In the genomic region with DNA sequence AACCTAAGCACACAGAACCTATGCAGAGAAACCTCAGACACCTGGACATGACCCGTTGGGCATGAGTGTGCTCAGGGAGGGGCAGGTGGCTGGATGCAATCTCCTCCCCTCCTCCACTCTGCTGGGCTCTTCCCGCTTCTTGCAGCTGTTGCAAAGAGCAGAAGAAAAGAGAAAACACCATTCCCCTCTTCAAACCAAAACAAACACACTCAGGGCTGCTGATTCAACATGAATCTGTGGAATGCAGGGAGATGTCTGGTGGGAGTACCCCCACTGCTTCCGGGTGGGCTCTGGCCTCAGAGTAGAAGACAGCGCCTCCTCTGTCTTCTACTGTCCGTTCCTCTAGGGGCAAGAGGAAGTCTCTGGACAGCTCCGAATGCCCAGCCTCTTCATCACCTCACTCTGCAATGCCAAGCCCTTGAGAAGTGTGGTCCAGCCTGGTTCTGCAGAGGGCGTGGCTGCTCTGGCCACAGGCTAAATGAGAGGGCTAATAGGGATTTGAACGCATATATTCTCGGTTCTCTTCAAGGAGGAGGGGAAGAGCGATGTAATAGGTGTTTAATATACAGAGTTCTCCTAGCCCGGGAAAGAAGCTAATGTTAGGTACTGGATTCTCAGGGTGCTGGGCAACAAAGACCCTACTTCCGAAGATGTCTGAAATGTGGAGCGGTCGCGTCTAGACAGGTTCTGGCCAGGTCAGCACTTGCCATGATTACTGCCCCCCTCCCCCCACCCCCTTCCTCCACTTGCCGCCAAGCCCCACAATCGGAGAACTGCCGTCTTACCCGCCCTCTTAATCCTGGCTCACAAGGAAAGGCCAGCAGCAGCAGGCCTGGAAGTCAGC, we compare ENCODE assay signal across 8 mouse cellular contexts. TPM values are rescaled to one million over a fixed set of nuclear protein-coding genes. Genes with fewer than 3 reads are reported as not detected.
DNase-seq lines count a peak whose midpoint lies in the region; ATAC-seq lines count a peak whose summit lies in the region.

No protein-coding gene starts in this region.

- DNase-seq in kidney, adult 9 months, result no peak
- peak; percentile 11 for DNase-seq in embryonic facial prominence, embryonic 11.5 days (ENCODE audit: low spot score)
- peak; percentile 63 for DNase-seq in kidney, postnatal 10 days
- DNase-seq in midbrain, embryonic 14.5 days, result no peak
- no peak for DNase-seq in frontal cortex, postnatal 36 days (ENCODE audit: low spot score in 2 of 2)
- no peak for DNase-seq in gastrocnemius, postnatal 36 days
- DNase-seq in right cerebral cortex, postnatal 14 days, result no peak

- intact Hi-C loops in gastrocnemius, postnatal 36 days (cut with DNase I), result loop anchor here (2.0 kb wide), 2 partner anchors 29 to 31 kb away; no protein-coding TSS in a partner anchor

- ATAC-seq in kidney, embryonic 14.5 days (ENCODE audit: low FRiP score, low TSS enrichment), result no peak
- no peak for ATAC-seq in embryonic facial prominence, embryonic 11.5 days (replicated peaks; ENCODE audit: insufficient number of reproducible peaks, low FRiP score, low TSS enrichment, low read depth)
- no peak for ATAC-seq in midbrain, embryonic 14.5 days (ENCODE audit: low FRiP score, low TSS enrichment)

- H3K4me2 ChIP-seq in kidney, embryonic 14.5 days (replicated peaks; ENCODE audit: low read depth, low read length), result peak overlapping the region; percentile 86
- peak overlapping the region; percentile 97 for H3K4me2 ChIP-seq in embryonic facial prominence, embryonic 11.5 days (ENCODE audit: low read depth, low read length)
- peak overlapping the region; percentile 82 for H3K4me2 ChIP-seq in midbrain, embryonic 14.5 days (ENCODE audit: low read length)

- peak overlapping the region; percentile 69; the same call in 1 of the 2 replicates for H3K27ac ChIP-seq in kidney, embryonic 14.5 days (ENCODE audit: low read depth, low read length)
- no peak overlapping the region for H3K27ac ChIP-seq in embryonic facial prominence, embryonic 11.5 days (replicated peaks; ENCODE audit: low read depth, low read length)
- H3K27ac ChIP-seq in midbrain, embryonic 14.5 days (replicated peaks; ENCODE audit: low read depth, low read length), result no peak overlapping the region

- H3K36me3 ChIP-seq in kidney, embryonic 14.5 days (ENCODE audit: control insufficient read depth, insufficient read depth, low read length), result no peaks in the 10 kb centered on the region
- H3K36me3 ChIP-seq in embryonic facial prominence, embryonic 11.5 days (replicated peaks; ENCODE audit: control insufficient read depth, insufficient read depth, low read depth, low read length), result no peaks in the 10 kb centered on the region
- H3K36me3 ChIP-seq in midbrain, embryonic 14.5 days (ENCODE audit: control insufficient read depth, insufficient read depth, low read length), result no peaks in the 10 kb centered on the region

- H3K9ac ChIP-seq in kidney, embryonic 14.5 days (ENCODE audit: low read depth, low read length), result peak overlapping the region; percentile 62
- peak overlapping the region; percentile 57; the same call in 1 of the 2 replicates for H3K9ac ChIP-seq in embryonic facial prominence, embryonic 11.5 days (replicated peaks; ENCODE audit: low read length)
- H3K9ac ChIP-seq in midbrain, embryonic 14.5 days (replicated peaks; ENCODE audit: low read length), result peak overlapping the region; percentile 68

- peaks cover 66% of the 10 kb centered on the region for H3K4me1 ChIP-seq in kidney, embryonic 14.5 days (ENCODE audit: control insufficient read depth, insufficient read depth, low read length)
- 0 out of 2 replicates have a peak, but pooled peaks cover 4% of the 10 kb centered on the region for H3K4me1 ChIP-seq in embryonic facial prominence, embryonic 11.5 days (ENCODE audit: control insufficient read depth, insufficient read depth, low read length)
- H3K4me1 ChIP-seq in midbrain, embryonic 14.5 days (ENCODE audit: control insufficient read depth, insufficient read depth, low read length), result peaks cover 13% of the 10 kb centered on the region

- H3K9me3 ChIP-seq in kidney, embryonic 14.5 days (ENCODE audit: control insufficient read depth, low read length), result no peaks in the 10 kb centered on the region
- H3K9me3 ChIP-seq in embryonic facial prominence, embryonic 11.5 days (replicated peaks; ENCODE audit: control insufficient read depth, low read length), result no peaks in the 10 kb centered on the region
- H3K9me3 ChIP-seq in midbrain, embryonic 14.5 days (ENCODE audit: control insufficient read depth, low read length), result no peaks in the 10 kb centered on the region

- peak overlapping the region; percentile 67 for H3K4me3 ChIP-seq in kidney, embryonic 14.5 days (ENCODE audit: low read length)
- peak overlapping the region; percentile 56 for H3K4me3 ChIP-seq in embryonic facial prominence, embryonic 11.5 days (ENCODE audit: low read depth, low read length)
- peak overlapping the region; percentile 53 for H3K4me3 ChIP-seq in midbrain, embryonic 14.5 days (replicated peaks; ENCODE audit: low read depth, low read length)

- H3K27me3 ChIP-seq in kidney, embryonic 14.5 days (ENCODE audit: control insufficient read depth, insufficient read depth, low read length), result no peaks in the 10 kb centered on the region
- peaks cover 16% of the 10 kb centered on the region for H3K27me3 ChIP-seq in embryonic facial prominence, embryonic 11.5 days (ENCODE audit: control insufficient read depth, insufficient read depth, low read length)
- H3K27me3 ChIP-seq in midbrain, embryonic 14.5 days (ENCODE audit: control insufficient read depth, insufficient read depth, low read length), result peaks cover 16% of the 10 kb centered on the region; the same call in 1 of the 2 replicates

- WGBS in kidney, embryonic 14.5 days, result 4% methylated on average over 19 of the region's 19 CpGs
- WGBS in embryonic facial prominence, embryonic 11.5 days, result 5% methylated on average over 19 of the region's 19 CpGs
- 9% methylated on average over 19 of the region's 19 CpGs for WGBS in midbrain, embryonic 14.5 days

RNA-seq across cellular contexts. Expression of a gene that starts 1.2 kb away (rescaled TPM):
- 13.9 and 20.9 TPM in 2 replicates for polyA plus RNA-seq in kidney, embryonic 14.5 days (2014; fragmentation: Nextera tagmentation; extraction: Ambion mirVana)
- 5.1 and 6.6 TPM in 2 replicates for polyA plus RNA-seq in embryonic facial prominence, embryonic 11.5 days (2014; fragmentation: Nextera tagmentation; extraction: Ambion mirVana)
- 9.0 and 11.7 TPM in 2 replicates for polyA plus RNA-seq in midbrain, embryonic 14.5 days (2014; fragmentation: Nextera tagmentation; extraction: Ambion mirVana)
- total RNA-seq in gastrocnemius, postnatal 36 days (2021), result 1 to 10 TPM; 3.2 to 4.0 TPM

RNA-seq across cellular contexts. Expression of a gene that starts 34.3 kb away (rescaled TPM):
- 30.0 and 46.5 TPM in 2 replicates for polyA plus RNA-seq in kidney, embryonic 14.5 days (2014; fragmentation: Nextera tagmentation; extraction: Ambion mirVana)
- 15.5 and 17.0 TPM in 2 replicates for polyA plus RNA-seq in embryonic facial prominence, embryonic 11.5 days (2014; fragmentation: Nextera tagmentation; extraction: Ambion mirVana)
- polyA plus RNA-seq in midbrain, embryonic 14.5 days (2014; fragmentation: Nextera tagmentation; extraction: Ambion mirVana), result 21.5 and 22.7 TPM in 2 replicates
- 100 to 1,000 TPM; 370 to 480 TPM for total RNA-seq in gastrocnemius, postnatal 36 days (2021)

RNA-seq across cellular contexts. Expression of a gene that starts 44.5 kb away (rescaled TPM):
- 0.71 and 1.2 TPM in 2 replicates for polyA plus RNA-seq in kidney, embryonic 14.5 days (2014; fragmentation: Nextera tagmentation; extraction: Ambion mirVana)
- polyA plus RNA-seq in embryonic facial prominence, embryonic 11.5 days (2014; fragmentation: Nextera tagmentation; extraction: Ambion mirVana), result 15.9 and 21.7 TPM in 2 replicates
- polyA plus RNA-seq in midbrain, embryonic 14.5 days (2014; fragmentation: Nextera tagmentation; extraction: Ambion mirVana), result 0.13 and 0.38 TPM in 2 replicates
- total RNA-seq in gastrocnemius, postnatal 36 days (2021), result not detected

Comparison
In these comparisons a context has a peak if more than half of its experiments do, and no peak if none do; other contexts are left out.
1. DNase-seq: peak in embryonic facial prominence, embryonic 11.5 days (single experiment) and kidney, postnatal 10 days (single experiment); none in kidney, adult 9 months (single experiment), midbrain, embryonic 14.5 days (single experiment), frontal cortex, postnatal 36 days (0 of 2), gastrocnemius, postnatal 36 days (0 of 2) and right cerebral cortex, postnatal 14 days (single experiment).
2. Peak in every context shown above with its lines, with median percentiles within 50 percentile points of each other: H3K4me2 ChIP-seq, H3K4me3 ChIP-seq and H3K9ac ChIP-seq.